Mouse (Mus musculus): ENCODE data around the gene Rab11fip3. TPM values are rescaled to one million over a fixed set of nuclear protein-coding genes. Genes with fewer than 3 reads are reported as not detected.
A peak's percentile ranks its signal among the peaks of the same experiment; 100 is the strongest.

The Rab11fip3 gene
- total RNA-seq, 2 experiments from 2014 or later: 39.2 to 41.3 TPM

GRCm38 (mm10) chr17:26094531-26095110, 25.3 kb upstream of the Rab11fip3 start:
- intact Hi-C loops (cut with DNase I; ENCODE audit: low total_unique reads): no loop called here
- DNase-seq: no peak

GRCm38 (mm10) chr17:26089905-26090632, 20.7 kb upstream of the Rab11fip3 start, which contains the start of gene Decr2:
TSS of gene Decr2 (minus strand) at chr17:26090337.
- DNase-seq: peak; percentile 86
- intact Hi-C loops (cut with DNase I; ENCODE audit: low total_unique reads): loop anchor here (2.0 kb wide), 1 partner anchor 49 kb away; no protein-coding TSS in a partner anchor

DNA sequence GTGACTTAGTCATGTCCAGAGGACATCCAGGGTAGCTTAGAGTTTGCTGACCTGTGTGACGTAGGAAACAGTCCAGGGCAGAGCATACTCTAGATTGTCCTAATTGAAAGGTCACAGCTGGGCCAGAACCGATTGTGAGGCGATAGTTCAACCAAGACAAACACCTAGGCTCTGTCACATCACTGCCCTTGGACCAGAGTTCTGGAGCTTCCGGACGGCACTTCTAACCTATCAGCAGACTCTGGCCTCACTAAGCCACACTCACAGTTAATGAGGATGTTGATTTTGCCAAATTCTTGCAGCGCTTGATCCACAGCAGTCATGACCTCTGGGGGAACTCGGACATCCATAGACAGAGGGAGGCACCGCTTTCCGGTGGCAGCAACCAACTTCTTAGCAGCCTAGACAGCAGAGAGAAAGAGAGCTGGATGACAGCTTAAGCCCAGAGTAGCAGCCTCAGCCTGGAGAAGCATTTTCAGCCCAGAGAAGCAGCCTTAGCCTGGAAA, 17.8 kb upstream of the Rab11fip3 start:
- DNase-seq: no peak
- intact Hi-C loops (cut with DNase I; ENCODE audit: low total_unique reads): no loop called here

DNA sequence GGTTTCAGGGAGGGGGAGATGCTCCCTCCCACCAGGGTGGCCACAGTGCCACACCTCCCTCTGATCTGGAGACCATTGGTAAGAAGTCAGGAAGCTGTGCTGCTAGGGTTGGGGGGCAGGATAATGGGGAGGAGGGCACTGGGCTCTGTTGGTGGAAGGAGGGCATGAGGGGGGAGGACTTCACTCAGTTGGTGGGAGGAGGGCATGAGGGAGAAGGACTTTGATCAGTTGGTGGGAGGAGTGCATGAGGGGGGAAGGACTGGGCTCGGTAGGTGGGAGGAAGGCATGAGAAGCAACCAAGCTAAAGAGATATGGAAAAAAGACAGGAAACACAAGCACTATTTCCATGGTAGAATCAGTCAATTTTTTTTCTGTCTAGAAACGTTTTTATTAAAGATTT, 11.5 kb upstream of the Rab11fip3 start:
- no peak for DNase-seq
- intact Hi-C loops (cut with DNase I; ENCODE audit: low total_unique reads): no loop called here

DNA sequence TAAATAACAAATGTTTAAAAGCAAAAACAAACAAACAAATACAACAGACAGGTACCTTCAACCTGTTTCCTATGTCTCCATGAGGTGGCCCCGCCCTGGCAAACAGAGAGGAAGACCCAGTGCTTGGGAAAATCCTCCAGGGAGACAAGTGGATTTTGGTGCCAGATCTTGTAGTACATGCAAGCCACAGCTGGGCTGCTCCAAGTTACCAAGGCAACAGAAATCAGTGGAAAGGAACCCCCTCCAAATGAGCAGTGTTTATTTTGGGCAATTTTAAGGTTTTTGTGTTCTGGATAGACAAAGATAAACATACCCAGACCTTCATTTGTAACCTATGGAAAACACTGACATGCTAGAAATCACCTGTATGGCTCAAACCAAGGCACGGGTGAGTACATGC, 9.5 kb upstream of the Rab11fip3 start:
- intact Hi-C loops (cut with DNase I; ENCODE audit: low total_unique reads): no loop called here

DNA sequence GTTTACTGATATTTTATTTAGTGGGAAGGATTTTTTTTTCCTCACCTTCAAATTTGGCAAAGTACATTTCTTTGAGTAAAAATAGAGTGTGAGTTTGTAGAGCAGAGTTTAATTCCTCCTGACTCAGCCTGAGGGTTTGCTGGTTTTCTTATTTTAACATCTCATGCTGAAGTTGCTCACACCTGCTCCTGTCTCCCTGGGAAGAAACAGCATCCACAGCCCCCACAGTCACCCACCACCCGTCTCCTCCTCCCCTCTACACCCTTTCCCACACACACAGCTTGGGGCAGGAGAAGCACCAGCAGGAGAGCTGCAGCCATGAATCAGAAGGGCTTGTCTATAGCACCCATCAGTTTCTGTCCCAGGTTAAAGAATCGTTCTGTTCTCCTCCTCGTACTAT, 5.9 kb upstream of the Rab11fip3 start:
- intact Hi-C loops (cut with DNase I; ENCODE audit: low total_unique reads): no loop called here
- DNase-seq: no peak

More for the DNA sequence above, 9.5 kb upstream of the Rab11fip3 start:
- DNase-seq: no peak

DNA sequence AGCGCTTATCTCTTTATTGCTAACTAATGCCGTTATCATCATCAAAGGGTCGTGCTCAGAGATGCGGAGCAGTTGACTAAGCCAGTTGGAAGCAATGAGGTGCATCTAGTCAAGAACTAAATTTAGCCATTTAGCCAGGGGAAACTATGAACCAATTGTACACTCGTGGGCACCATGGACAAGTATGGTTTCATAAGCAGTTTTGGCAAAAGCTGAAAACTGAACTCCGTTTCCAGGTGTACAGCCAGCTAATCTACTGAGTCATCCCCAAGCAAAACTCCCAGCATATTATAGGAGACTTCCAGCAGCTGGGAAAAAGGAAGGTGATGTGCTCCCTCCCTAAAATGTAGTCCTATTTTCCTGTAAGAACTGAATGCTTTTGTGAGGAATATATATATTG, 781 bp upstream of the Rab11fip3 start:
- intact Hi-C loops (cut with DNase I; ENCODE audit: low total_unique reads): no loop called here
- no peak for DNase-seq

DNA sequence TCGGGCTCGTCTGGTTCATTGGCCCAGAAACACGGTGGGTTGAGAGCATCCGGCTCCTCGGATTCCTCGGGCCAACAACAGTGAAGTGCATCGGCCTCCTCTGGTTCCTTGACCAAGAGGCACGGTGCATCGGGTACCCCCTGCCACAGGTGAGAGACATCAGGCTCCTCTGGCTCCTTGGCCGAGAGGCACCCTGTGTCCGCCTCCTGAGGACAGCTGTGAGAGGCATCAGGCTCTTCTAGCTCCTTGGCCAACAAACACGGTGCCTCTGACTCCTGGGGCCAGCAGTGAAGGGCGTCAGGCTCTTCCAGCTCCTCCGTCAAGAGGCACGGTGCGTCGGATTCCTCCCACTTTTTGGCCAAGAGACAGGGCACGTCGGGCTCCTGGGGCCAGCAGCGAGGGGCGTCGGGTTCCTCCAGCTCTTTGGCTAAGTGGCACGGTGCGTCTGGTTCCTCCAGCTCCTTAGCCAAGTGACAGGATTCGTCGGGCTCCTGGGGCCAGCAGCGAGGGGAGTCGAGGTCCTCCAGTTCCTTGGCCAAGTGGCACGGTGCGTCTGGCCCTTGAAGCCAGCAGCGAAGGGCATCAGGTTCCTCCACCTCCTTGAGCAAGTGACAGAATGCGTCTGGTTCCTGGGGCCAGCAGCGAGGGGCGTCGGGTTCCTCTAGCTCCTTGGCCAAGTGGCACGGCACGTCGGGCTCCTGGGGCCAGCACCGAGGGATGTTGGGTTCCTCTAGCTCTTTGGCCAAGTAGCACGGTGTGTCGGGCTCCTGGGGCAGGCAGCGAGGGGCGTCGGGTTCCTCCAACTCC, 1.1 kb downstream of the Rab11fip3 start:
- DNase-seq: peak; percentile 63
- intact Hi-C loops (cut with DNase I; ENCODE audit: low total_unique reads): no loop called here

GRCm38 (mm10) chr17:26066488-26067020, 2.8 kb downstream of the Rab11fip3 start:
- DNase-seq: no peak
- intact Hi-C loops (cut with DNase I; ENCODE audit: low total_unique reads): no loop called here

- intact Hi-C loops (cut with DNase I; ENCODE audit: low total_unique reads): no loop called here
- DNase-seq: no peak
Observed at GRCm38 (mm10) chr17:26064916-26065315, 4.4 kb downstream of the Rab11fip3 start.

- DNase-seq: no peak
- intact Hi-C loops (cut with DNase I; ENCODE audit: low total_unique reads): no loop called here
Observed at GRCm38 (mm10) chr17:26057787-26058567, 11.4 kb downstream of the Rab11fip3 start.

DNA sequence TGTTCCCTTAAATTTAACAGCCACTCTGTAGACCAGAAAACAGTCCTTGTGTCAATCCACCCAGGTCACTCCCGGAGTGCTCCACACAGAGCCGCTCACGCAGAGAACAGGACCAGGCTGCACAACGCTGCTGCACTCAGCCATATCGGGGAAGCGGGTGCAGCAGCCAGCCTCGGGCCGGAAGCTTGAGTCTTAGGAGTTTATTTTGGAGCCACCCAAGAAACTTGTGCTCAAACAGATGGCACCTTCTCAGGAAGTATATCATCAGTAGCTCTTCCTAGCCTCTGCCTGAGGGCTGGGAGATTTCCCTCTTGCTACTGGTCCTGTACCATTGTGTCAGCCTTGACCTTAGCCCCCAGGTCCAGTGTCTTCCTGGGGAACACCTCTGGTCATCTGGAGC, 12.1 kb downstream of the Rab11fip3 start:
- intact Hi-C loops (cut with DNase I; ENCODE audit: low total_unique reads): no loop called here
- DNase-seq: no peak

- intact Hi-C loops (cut with DNase I; ENCODE audit: low total_unique reads): no loop called here
- DNase-seq: no peak
Observed at GRCm38 (mm10) chr17:26055164-26055563, 14.2 kb downstream of the Rab11fip3 start.

DNA sequence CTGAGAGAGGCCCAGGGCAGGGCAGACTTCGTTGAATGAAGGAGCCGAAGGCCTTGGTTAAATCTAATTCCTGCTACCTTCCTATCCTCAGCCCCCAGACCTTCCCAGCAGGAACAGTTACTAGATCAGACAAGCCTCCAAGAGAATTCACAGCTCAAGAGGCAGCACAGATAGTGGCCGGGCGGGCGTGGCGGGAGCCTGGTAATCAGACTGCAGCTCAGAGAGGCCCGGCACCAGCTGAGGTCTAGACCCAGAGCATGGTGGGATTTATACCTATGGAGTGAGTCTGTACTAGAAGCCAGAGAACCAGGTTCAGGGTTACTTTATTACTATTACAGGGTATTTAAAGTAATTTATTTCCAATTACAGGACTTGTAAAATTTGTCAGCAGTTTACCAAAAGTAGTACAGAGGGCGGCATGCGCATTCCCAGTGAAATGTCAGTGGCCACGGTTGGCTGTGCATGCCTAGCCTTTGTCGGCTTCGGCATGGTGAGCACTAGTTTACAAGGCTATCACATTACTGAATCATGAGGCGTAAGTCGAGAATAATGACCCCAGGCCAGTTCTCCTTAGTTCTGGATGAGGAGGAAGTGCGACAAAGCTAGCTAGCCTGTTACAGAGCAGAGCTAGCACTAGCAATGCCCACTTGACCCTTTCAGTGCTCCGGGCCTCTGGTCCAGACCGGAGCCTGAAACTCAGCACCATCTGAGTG, 15.1 kb downstream of the Rab11fip3 start:
- no peak for DNase-seq

DNA sequence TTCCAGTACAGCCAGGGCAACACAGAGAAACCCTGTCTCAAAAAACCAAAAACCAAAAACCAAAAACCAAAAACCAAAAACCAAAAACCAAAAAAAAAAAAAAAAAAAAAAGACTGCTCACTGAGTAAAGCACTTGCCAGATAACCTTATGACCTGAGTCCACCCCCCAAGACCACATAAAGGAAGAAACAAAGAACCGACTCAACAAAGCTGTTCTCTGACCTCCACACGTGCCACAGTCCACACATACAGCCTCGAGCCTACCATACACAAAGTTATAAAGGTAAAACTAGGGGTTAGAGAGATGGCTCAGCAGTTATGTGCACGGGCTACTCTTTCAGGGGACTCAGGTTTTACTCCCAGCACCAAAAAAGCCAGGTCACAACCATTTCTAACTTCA, 16.6 kb downstream of the Rab11fip3 start:
- DNase-seq: no peak
- intact Hi-C loops (cut with DNase I; ENCODE audit: low total_unique reads): no loop called here

More for the DNA sequence above, 15.1 kb downstream of the Rab11fip3 start:
- intact Hi-C loops (cut with DNase I; ENCODE audit: low total_unique reads): no loop called here

- DNase-seq: no peak
- intact Hi-C loops (cut with DNase I; ENCODE audit: low total_unique reads): no loop called here
Observed at GRCm38 (mm10) chr17:26052074-26052473, 17.3 kb downstream of the Rab11fip3 start.

DNA sequence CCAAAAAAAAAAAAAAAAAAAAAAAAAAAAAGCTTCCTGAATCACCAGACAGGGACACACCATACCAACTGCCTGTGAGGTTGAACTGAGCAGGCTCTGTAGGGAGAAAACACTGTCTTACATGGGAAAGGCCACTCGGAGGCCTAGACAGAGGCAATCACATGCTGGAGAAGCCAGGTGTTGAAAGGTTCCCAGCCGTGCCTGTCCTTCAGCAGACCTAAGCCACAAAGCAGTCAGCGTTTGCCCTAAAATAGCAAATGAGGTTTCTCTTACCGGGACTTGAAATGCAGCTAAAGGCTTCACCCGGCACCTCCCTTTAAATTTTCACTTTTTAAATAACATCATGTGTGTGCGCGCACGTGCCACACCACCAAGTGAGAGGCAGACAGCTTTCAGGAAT, 21.2 kb downstream of the Rab11fip3 start:
- intact Hi-C loops (cut with DNase I; ENCODE audit: low total_unique reads): no loop called here
- DNase-seq: no peak

DNA sequence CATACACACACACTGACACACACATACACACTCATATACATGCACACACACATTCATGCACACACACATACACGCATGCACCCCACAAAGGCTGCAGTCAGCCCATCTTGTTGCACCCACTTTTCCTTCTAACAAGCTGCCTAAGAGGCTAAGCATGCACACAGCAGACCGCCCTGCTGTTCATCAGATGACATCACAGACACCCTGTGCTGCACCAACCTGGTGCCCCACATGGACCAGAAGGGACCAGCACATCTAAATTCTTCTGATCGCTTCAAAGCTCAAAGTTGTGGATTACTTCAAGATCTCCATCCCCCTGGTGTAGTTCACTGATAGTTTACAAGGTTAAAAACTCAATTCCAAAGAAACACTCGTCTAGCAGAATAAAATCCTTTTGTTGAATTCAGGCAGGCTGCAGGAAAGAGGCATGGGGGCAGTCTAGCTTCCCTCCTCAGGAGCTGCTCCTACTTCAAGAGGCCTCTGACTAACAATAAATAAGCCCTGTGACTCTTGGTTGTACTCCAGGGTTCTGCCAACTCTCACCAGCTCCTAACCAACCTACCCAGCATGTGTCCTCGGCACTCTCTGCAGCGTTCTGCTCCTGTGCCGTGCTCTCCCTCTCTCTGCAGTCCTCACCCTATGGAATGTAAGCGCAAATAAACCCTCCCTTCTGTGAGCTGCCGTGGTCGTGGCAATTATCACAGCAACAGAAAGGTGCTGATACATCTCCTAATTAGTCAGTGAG, 22.9 kb downstream of the Rab11fip3 start:
- no peak for DNase-seq
- intact Hi-C loops (cut with DNase I; ENCODE audit: low total_unique reads): no loop called here

All from gastrocnemius, postnatal 14 days (tissue).